Mouse (Mus musculus) liver, embryonic 14.5 days (tissue): ENCODE measurements at regions not wholly inside any gene's neighbourhood (a gene's known extent, or its start where the extent isn't known, plus 50 kb on each side); places are given as distances from the start of the nearest gene placed in this dataset.

Experiments
- CTCF ChIP-seq: IDR thresholded peaks from 2 replicates; pipeline ENCODE4 v1.5.1; 2016; ENCODE audit warnings: antibody characterized with exemption, low read depth, control low read depth
- EP300 ChIP-seq: IDR thresholded peaks from 2 replicates; pipeline ENCODE4 v1.6.1; 2016; ENCODE audit warnings: antibody characterized with exemption, low read depth

DNA sequence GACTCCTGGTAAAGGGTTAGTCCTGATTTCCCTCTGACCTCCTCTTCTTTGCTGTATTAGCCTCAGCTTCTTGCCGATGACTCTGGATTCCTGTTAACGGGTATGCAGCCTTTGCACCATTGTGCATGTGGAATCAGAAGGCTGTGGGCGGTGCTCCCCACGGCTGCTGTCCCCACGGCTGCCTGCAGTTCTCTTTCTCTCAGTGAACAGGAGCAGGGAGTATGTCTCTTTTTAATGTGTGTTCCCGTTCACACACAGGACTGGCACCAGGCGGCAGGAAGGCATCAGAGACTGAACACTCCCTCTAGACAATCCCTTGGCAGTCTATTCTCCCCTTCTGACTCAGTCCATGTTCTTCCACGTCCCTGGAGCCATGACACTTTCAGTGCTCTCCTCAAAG lies 178.9 kb downstream of the Zfp326 start:
- TF ChIP-seq EP300, result no peak
- TF ChIP-seq CTCF, result no peak
